Mouse (Mus musculus): ENCODE results near the gene Nlgn1. TPM values are rescaled to one million over a fixed set of nuclear protein-coding genes. Genes with fewer than 3 reads are reported as not detected.

Gene Nlgn1
- total RNA-seq, 1 experiment: 0.04 TPM

DNA sequence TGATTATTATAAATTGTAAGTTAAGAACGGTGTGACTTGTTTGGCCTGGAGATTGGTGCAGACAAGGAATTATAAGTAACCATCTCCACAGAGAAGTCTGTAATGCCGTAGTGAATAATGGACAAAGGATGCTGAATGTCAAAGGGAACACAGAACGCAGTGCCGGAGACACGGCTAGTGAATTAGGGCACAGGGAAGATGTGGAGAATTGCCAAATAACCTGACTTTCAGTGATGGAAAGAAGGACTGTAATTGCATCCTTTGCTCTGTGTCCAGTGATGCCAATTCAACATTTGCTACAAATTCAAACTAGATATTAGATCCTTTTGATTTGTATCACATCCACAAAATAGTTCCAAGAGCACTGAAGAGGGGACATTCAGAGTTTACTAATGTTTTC lies 415.7 kb downstream of the Nlgn1 start:
- Histone ChIP-seq H3K4me3 (ENCODE audit: insufficient read depth in 1 of 2, low read depth in 1 of 2, low read length in 2 of 2, poor library complexity in 1 of 2, severe bottlenecking in 1 of 2) (no peak overlapping the region), H3K36me3 (ENCODE audit: control insufficient read depth, insufficient read depth, low read length, poor library complexity, severe bottlenecking) (no peaks in the 10 kb centered on the region), H3K4me1 (ENCODE audit: control insufficient read depth in 2 of 2, insufficient read depth in 2 of 2, low read length in 2 of 2, poor library complexity in 1 of 2) (no peaks in the 10 kb centered on the region), H3K27ac (ENCODE audit: insufficient read depth, low read depth, low read length, poor library complexity, severe bottlenecking) (no peak overlapping the region), H3K9ac (ENCODE audit: insufficient read depth, low read depth, low read length, poor library complexity, severe bottlenecking) (no peak overlapping the region), H3K9me3 (ENCODE audit: control insufficient read depth, insufficient read depth, low read depth, low read length) (no peaks in the 10 kb centered on the region)
- no peak for DNase-seq (ENCODE audit: low read depth, low spot score)
- TF ChIP-seq ZNF384 (IDR thresholded peaks at IDR 0.05; ENCODE audit: low read depth, low read length): no peak
- no peak for TF ChIP-seq CHD2 (IDR thresholded peaks at IDR 0.05; ENCODE audit: low read depth, low read length)
- no peak for TF ChIP-seq HCFC1 (IDR thresholded peaks at IDR 0.05; ENCODE audit: borderline replicate concordance, insufficient read depth, low read length)
- TF ChIP-seq MAFK (IDR thresholded peaks at IDR 0.05; ENCODE audit: insufficient read depth, low read depth, low read length): no peak
- in situ Hi-C loops (cut with MboI; ENCODE audit: low sequenced_read_pairs in 2 of 2, unreplicated experiment in 2 of 2): no loop called here

GRCm38 (mm10) chr3:25914365-25915065 lies 417.7 kb downstream of the Nlgn1 start:
- no peak overlapping the region for H3K27ac ChIP-seq (ENCODE audit: insufficient read depth, low read depth, low read length, poor library complexity, severe bottlenecking)
- H3K36me3 ChIP-seq (ENCODE audit: control insufficient read depth, insufficient read depth, low read length, poor library complexity, severe bottlenecking): no peaks in the 10 kb centered on the region
- no peak for DNase-seq (ENCODE audit: low read depth, low spot score)
- no peaks in the 10 kb centered on the region for H3K9me3 ChIP-seq (ENCODE audit: control insufficient read depth, insufficient read depth, low read depth, low read length)
- H3K9ac ChIP-seq (ENCODE audit: insufficient read depth, low read depth, low read length, poor library complexity, severe bottlenecking): no peak overlapping the region
- H3K4me3 ChIP-seq (ENCODE audit: insufficient read depth in 1 of 2, low read depth in 1 of 2, low read length in 2 of 2, poor library complexity in 1 of 2, severe bottlenecking in 1 of 2): no peak overlapping the region
- TF ChIP-seq CHD2 (IDR thresholded peaks at IDR 0.05; ENCODE audit: low read depth, low read length): no peak
- no peak for TF ChIP-seq MAFK (IDR thresholded peaks at IDR 0.05; ENCODE audit: insufficient read depth, low read depth, low read length)
- TF ChIP-seq HCFC1 (IDR thresholded peaks at IDR 0.05; ENCODE audit: borderline replicate concordance, insufficient read depth, low read length): no peak
- no peak for TF ChIP-seq ZNF384 (IDR thresholded peaks at IDR 0.05; ENCODE audit: low read depth, low read length)
- TF ChIP-seq ZC3H11A (IDR thresholded peaks at IDR 0.05; ENCODE audit: borderline replicate concordance, low read depth, low read length): no peak
- no peaks in the 10 kb centered on the region for H3K4me1 ChIP-seq (ENCODE audit: control insufficient read depth in 2 of 2, insufficient read depth in 2 of 2, low read length in 2 of 2, poor library complexity in 1 of 2)
- in situ Hi-C loops (cut with MboI; ENCODE audit: low sequenced_read_pairs in 2 of 2, unreplicated experiment in 2 of 2): no loop called here

- DNase-seq (ENCODE audit: low read depth, low spot score): no peak
- Histone ChIP-seq H3K4me1 (ENCODE audit: control insufficient read depth in 2 of 2, insufficient read depth in 2 of 2, low read length in 2 of 2, poor library complexity in 1 of 2) (no peaks in the 10 kb centered on the region), H3K27ac (ENCODE audit: insufficient read depth, low read depth, low read length, poor library complexity, severe bottlenecking) (no peak overlapping the region), H3K9me3 (ENCODE audit: control insufficient read depth, insufficient read depth, low read depth, low read length) (no peaks in the 10 kb centered on the region), H3K4me3 (ENCODE audit: insufficient read depth in 1 of 2, low read depth in 1 of 2, low read length in 2 of 2, poor library complexity in 1 of 2, severe bottlenecking in 1 of 2) (no peak overlapping the region), H3K36me3 (ENCODE audit: control insufficient read depth, insufficient read depth, low read length, poor library complexity, severe bottlenecking) (no peaks in the 10 kb centered on the region), H3K9ac (ENCODE audit: insufficient read depth, low read depth, low read length, poor library complexity, severe bottlenecking) (no peak overlapping the region)
- TF ChIP-seq HCFC1 (IDR thresholded peaks at IDR 0.05; ENCODE audit: borderline replicate concordance, insufficient read depth, low read length) (no peak), MAFK (IDR thresholded peaks at IDR 0.05; ENCODE audit: insufficient read depth, low read depth, low read length) (no peak), ZNF384 (IDR thresholded peaks at IDR 0.05; ENCODE audit: low read depth, low read length) (no peak), ZC3H11A (IDR thresholded peaks at IDR 0.05; ENCODE audit: borderline replicate concordance, low read depth, low read length) (no peak), CHD2 (IDR thresholded peaks at IDR 0.05; ENCODE audit: low read depth, low read length) (no peak)
- in situ Hi-C loops (cut with MboI; ENCODE audit: low sequenced_read_pairs in 2 of 2, unreplicated experiment in 2 of 2): no loop called here
Observed at GRCm38 (mm10) chr3:25903140-25903809, 429.0 kb downstream of the Nlgn1 start.

DNA sequence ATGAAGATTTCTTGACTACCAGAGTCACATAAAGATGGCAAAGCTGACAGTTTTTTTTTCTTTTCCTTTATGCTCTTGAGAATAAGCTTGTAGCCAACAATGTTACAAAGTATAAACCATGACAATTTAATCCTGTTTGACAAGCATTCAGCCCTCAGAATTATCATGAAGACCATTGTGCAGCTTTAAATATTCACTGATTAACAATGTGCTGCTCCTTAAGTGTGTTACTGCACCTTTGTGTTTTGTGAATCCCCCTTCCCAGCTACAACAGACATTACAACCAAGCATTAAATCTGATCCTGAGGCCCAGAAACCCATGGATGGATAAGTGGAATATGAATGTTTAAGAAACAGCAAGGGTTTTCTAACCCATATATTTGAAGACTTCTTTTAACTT lies 434.8 kb downstream of the Nlgn1 start:
- in situ Hi-C loops (cut with MboI; ENCODE audit: low sequenced_read_pairs in 2 of 2, unreplicated experiment in 2 of 2): no loop called here
- DNase-seq (ENCODE audit: low read depth, low spot score): no peak
- no peak overlapping the region for H3K9ac ChIP-seq (ENCODE audit: insufficient read depth, low read depth, low read length, poor library complexity, severe bottlenecking)
- no peak for TF ChIP-seq MAFK (IDR thresholded peaks at IDR 0.05; ENCODE audit: insufficient read depth, low read depth, low read length)
- no peak for TF ChIP-seq HCFC1 (IDR thresholded peaks at IDR 0.05; ENCODE audit: borderline replicate concordance, insufficient read depth, low read length)
- TF ChIP-seq ZC3H11A (IDR thresholded peaks at IDR 0.05; ENCODE audit: borderline replicate concordance, low read depth, low read length): no peak
- no peak for TF ChIP-seq ZNF384 (IDR thresholded peaks at IDR 0.05; ENCODE audit: low read depth, low read length)
- no peak for TF ChIP-seq CHD2 (IDR thresholded peaks at IDR 0.05; ENCODE audit: low read depth, low read length)
- H3K9me3 ChIP-seq (ENCODE audit: control insufficient read depth, insufficient read depth, low read depth, low read length): no peaks in the 10 kb centered on the region
- H3K27ac ChIP-seq (ENCODE audit: insufficient read depth, low read depth, low read length, poor library complexity, severe bottlenecking): no peak overlapping the region
- H3K4me1 ChIP-seq (ENCODE audit: control insufficient read depth in 2 of 2, insufficient read depth in 2 of 2, low read length in 2 of 2, poor library complexity in 1 of 2): no peaks in the 10 kb centered on the region
- no peak overlapping the region for H3K4me3 ChIP-seq (ENCODE audit: insufficient read depth in 1 of 2, low read depth in 1 of 2, low read length in 2 of 2, poor library complexity in 1 of 2, severe bottlenecking in 1 of 2)
- H3K36me3 ChIP-seq (ENCODE audit: control insufficient read depth, insufficient read depth, low read length, poor library complexity, severe bottlenecking): no peaks in the 10 kb centered on the region
